8 mouse cellular contexts compared by ENCODE assay signal in the genomic region with DNA sequence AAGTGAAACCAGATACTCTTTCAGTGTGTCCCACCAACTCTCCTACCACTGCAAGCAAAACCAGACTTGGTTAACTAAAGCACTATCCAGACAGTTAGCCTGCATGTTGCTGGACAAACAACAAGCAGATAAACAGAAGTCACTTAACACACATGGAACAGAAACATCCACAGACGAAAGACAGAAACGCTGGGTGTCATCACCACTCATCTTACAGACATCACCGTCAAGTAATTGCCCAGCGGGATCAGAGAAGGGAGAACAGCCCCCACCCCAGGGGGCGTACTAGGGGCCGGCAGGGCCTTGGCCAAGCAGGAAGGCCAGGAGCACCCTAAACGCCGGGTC. TPM values are rescaled to one million over a fixed set of nuclear protein-coding genes. Genes with fewer than 3 reads are reported as not detected.
DNase-seq lines count a peak whose midpoint lies in the region; ATAC-seq and TF ChIP-seq lines count a peak whose summit lies in the region.

No protein-coding gene starts in this region.

- 0% methylated on average over 8 of the region's 8 CpGs for WGBS in heart, embryonic 13.5 days
- 0% methylated on average over 8 of the region's 8 CpGs for WGBS in forebrain, embryonic 15.5 days
- 0% methylated on average over 4 of the region's 8 CpGs for WGBS in macrophage (ENCODE audit: missing documents)

- H3K36me3 ChIP-seq in heart, embryonic 13.5 days, result peaks cover 40% of the 10 kb centered on the region
- H3K36me3 ChIP-seq in ES-E14 (ENCODE audit: control insufficient read depth, insufficient read depth, low read length, poor library complexity, severe bottlenecking) (peaks cover 18% of the 10 kb centered on the region), macrophage (ENCODE audit: inconsistent target) (peaks cover 1% of the 10 kb centered on the region; the same call in 1 of the 2 replicates)
- peaks cover 31% of the 10 kb centered on the region for H3K36me3 ChIP-seq in forebrain, embryonic 15.5 days

- H3K27me3 ChIP-seq in heart, embryonic 13.5 days (replicated peaks), result no peaks in the 10 kb centered on the region
- H3K27me3 ChIP-seq in forebrain, embryonic 15.5 days, result no peaks in the 10 kb centered on the region

- in situ Hi-C loops in ES-E14 (cut with MboI; ENCODE audit: low sequenced_read_pairs in 2 of 2, unreplicated experiment in 2 of 2), result no loop called here

- H3K4me1 ChIP-seq in heart, embryonic 13.5 days, result peaks cover 20% of the 10 kb centered on the region
- 0 out of 4 replicates have a peak, but pooled peaks cover 2 to 3% of the 10 kb centered on the region in 2 experiments for H3K4me1 ChIP-seq in ES-E14 (ENCODE audit: control insufficient read depth in 2 of 2, insufficient read depth in 2 of 2, low read length in 2 of 2, poor library complexity in 1 of 2)
- peaks cover 22% of the 10 kb centered on the region for H3K4me1 ChIP-seq in forebrain, embryonic 15.5 days

- H3K9me3 ChIP-seq in heart, embryonic 13.5 days, result peaks cover 3% of the 10 kb centered on the region; the same call in 1 of the 2 replicates
- H3K9me3 ChIP-seq in ES-E14 (ENCODE audit: control insufficient read depth, insufficient read depth, low read depth, low read length), result no peaks in the 10 kb centered on the region
- H3K9me3 ChIP-seq in forebrain, embryonic 15.5 days, result no peaks in the 10 kb centered on the region

- no peak for ATAC-seq in heart, embryonic 13.5 days (ENCODE audit: extremely low read depth, insufficient number of reproducible peaks, low FRiP score, low TSS enrichment)
- no peak for ATAC-seq in forebrain, embryonic 15.5 days (replicated peaks)

- H3K9ac ChIP-seq in heart, embryonic 13.5 days, result peak overlapping the region; percentile 92
- peak overlapping the region; percentile 100 for H3K9ac ChIP-seq in ES-E14 (ENCODE audit: insufficient read depth, low read depth, low read length, poor library complexity, severe bottlenecking)
- peak overlapping the region; percentile 68 for H3K9ac ChIP-seq in forebrain, embryonic 15.5 days (replicated peaks)

- H3K27ac ChIP-seq in heart, embryonic 13.5 days (replicated peaks), result peak overlapping the region; percentile 48
- H3K27ac ChIP-seq in ES-E14 (ENCODE audit: insufficient read depth, low read depth, low read length, poor library complexity, severe bottlenecking) (0 out of 2 replicates have a peak overlapping the region, but pooled peaks have one; percentile 72), macrophage (no peak overlapping the region)
- 0 out of 2 replicates have a peak overlapping the region, but pooled peaks have one; percentile 9 for H3K27ac ChIP-seq in forebrain, embryonic 15.5 days (replicated peaks)

- H3K79me2 ChIP-seq in macrophage (ENCODE audit: inconsistent target), result peaks cover 16% of the 10 kb centered on the region; the same call in 1 of the 2 replicates

- H3K4me2 ChIP-seq in heart, embryonic 13.5 days, result peak overlapping the region; percentile 72
- H3K4me2 ChIP-seq in forebrain, embryonic 15.5 days (replicated peaks), result peak overlapping the region; percentile 75

- DNase-seq in heart, adult 9 months (ENCODE audit: low spot score in 2 of 2), result no peak
- DNase-seq in ES-E14 (ENCODE audit: low read depth, low spot score), result no peak
- no peak for DNase-seq in right cerebral cortex, adult 18-20 months
- no peak for DNase-seq in right cerebral cortex, postnatal 4 days
- DNase-seq in urinary bladder, postnatal 4 days (ENCODE audit: low spot score in 2 of 2), result no peak

- peak overlapping the region; percentile 90 for H3K4me3 ChIP-seq in heart, embryonic 13.5 days
- peak overlapping the region; percentile 97 to 100 for H3K4me3 ChIP-seq in ES-E14 (ENCODE audit: insufficient read depth in 1 of 2, low read depth in 1 of 2, low read length in 2 of 2, poor library complexity in 1 of 2, severe bottlenecking in 1 of 2)
- peak overlapping the region; percentile 64 for H3K4me3 ChIP-seq in forebrain, embryonic 15.5 days
- peak overlapping the region; percentile 53 for H3K4me3 ChIP-seq in macrophage (ENCODE audit: inconsistent target)

TF ChIP-seq in ES-E14, 5 proteins besides CTCF, POLR2A, EP300 and RAD21:
- TF ChIP-seq HCFC1 (IDR thresholded peaks at IDR 0.05; ENCODE audit: borderline replicate concordance, insufficient read depth, low read length) (no peak), ZC3H11A (IDR thresholded peaks at IDR 0.05; ENCODE audit: borderline replicate concordance, low read depth, low read length) (no peak), MAFK (IDR thresholded peaks at IDR 0.05; ENCODE audit: insufficient read depth, low read depth, low read length) (no peak), ZNF384 (IDR thresholded peaks at IDR 0.05; ENCODE audit: low read depth, low read length) (no peak), CHD2 (IDR thresholded peaks at IDR 0.05; ENCODE audit: low read depth, low read length) (no peak)

RNA-seq across cellular contexts. Expression of gene Gemin5, which starts 0.5 kb away (rescaled TPM):
- polyA plus RNA-seq in heart, embryonic 13.5 days (2015; fragmentation: Nextera tagmentation; extraction: Ambion mirVana), result 13.5 and 13.9 TPM in 2 replicates
- total RNA-seq in ES-E14 (2012; rRNA removed), result 66.4 and 70.1 TPM in 2 replicates
- 12.7 and 15.9 TPM in 2 replicates for polyA plus RNA-seq in forebrain, embryonic 15.5 days (2015; fragmentation: Nextera tagmentation; extraction: Ambion mirVana)
- total RNA-seq in macrophage (2018; cell fraction: chromatin; rRNA removed), result 10 to 100 TPM in 15 of 26 experiments, 1 to 10 TPM in 11; 1.2 to 32.8 (median 11.9) TPM
- total RNA-seq in macrophage (2018; cell fraction: cytosol; rRNA removed), result 1 to 10 TPM; 3.6 to 8.6 (median 6.5) TPM
- 10 to 100 TPM in 5 of 26 experiments, 1 to 10 TPM in 21; 2.2 to 23.1 (median 6.5) TPM for total RNA-seq in macrophage (2018; cell fraction: nucleus; rRNA removed)
- 4.7 to 12.0 TPM (median 5.4 TPM) in 3 replicates for polyA plus RNA-seq in macrophage (2018)

RNA-seq across cellular contexts. Expression of gene Mrpl22, which starts 3.7 kb away (rescaled TPM):
- 103 and 114 TPM in 2 replicates for polyA plus RNA-seq in heart, embryonic 13.5 days (2015; fragmentation: Nextera tagmentation; extraction: Ambion mirVana)
- 52.9 and 71.0 TPM in 2 replicates for total RNA-seq in ES-E14 (2012; rRNA removed)
- 106 and 107 TPM in 2 replicates for polyA plus RNA-seq in forebrain, embryonic 15.5 days (2015; fragmentation: Nextera tagmentation; extraction: Ambion mirVana)
- 10 to 100 TPM in 8 of 26 experiments, 1 to 10 TPM in 16, not detected in 2; 1.6 to 17.9 (median 7.6) TPM for total RNA-seq in macrophage (2018; cell fraction: chromatin; rRNA removed)
- total RNA-seq in macrophage (2018; cell fraction: cytosol; rRNA removed), result 10 to 100 TPM; 20.4 to 48.3 (median 34.8) TPM
- 10 to 100 TPM in 14 of 26 experiments, 1 to 10 TPM in 12; 3.3 to 20.5 (median 10.5) TPM for total RNA-seq in macrophage (2018; cell fraction: nucleus; rRNA removed)
- 36.9 to 51.5 TPM (median 42.8 TPM) in 3 replicates for polyA plus RNA-seq in macrophage (2018)

RNA-seq across cellular contexts. Expression of gene Igtp, which starts 31.6 kb away (rescaled TPM):
- 4.4 and 5.0 TPM in 2 replicates for polyA plus RNA-seq in heart, embryonic 13.5 days (2015; fragmentation: Nextera tagmentation; extraction: Ambion mirVana)
- 2.5 and 4.4 TPM in 2 replicates for total RNA-seq in ES-E14 (2012; rRNA removed)
- polyA plus RNA-seq in forebrain, embryonic 15.5 days (2015; fragmentation: Nextera tagmentation; extraction: Ambion mirVana), result 1.3 and 1.5 TPM in 2 replicates
- total RNA-seq in macrophage (2018; cell fraction: chromatin; rRNA removed), result 100 to 1,000 TPM in 1 of 26 experiments, 10 to 100 TPM in 17, 1 to 10 TPM in 8; 3.2 to 240 (median 39.1) TPM
- 100 to 1,000 TPM in 14 of 26 experiments, 10 to 100 TPM in 12; 29.0 to 298 (median 166) TPM for total RNA-seq in macrophage (2018; cell fraction: cytosol; rRNA removed)
- 100 to 1,000 TPM in 15 of 26 experiments, 10 to 100 TPM in 11; 11.5 to 293 (median 127) TPM for total RNA-seq in macrophage (2018; cell fraction: nucleus; rRNA removed)
- 25.7 to 94.8 TPM (median 34.2 TPM) in 3 replicates for polyA plus RNA-seq in macrophage (2018)

RNA-seq across cellular contexts. Expression of gene Irgm2, which starts 31.6 kb away (rescaled TPM):
- polyA plus RNA-seq in heart, embryonic 13.5 days (2015; fragmentation: Nextera tagmentation; extraction: Ambion mirVana), result 2.9 and 3.6 TPM in 2 replicates
- total RNA-seq in ES-E14 (2012; rRNA removed), result 0.42 and 0.54 TPM in 2 replicates
- 0.55 and 0.86 TPM in 2 replicates for polyA plus RNA-seq in forebrain, embryonic 15.5 days (2015; fragmentation: Nextera tagmentation; extraction: Ambion mirVana)
- 100 to 1,000 TPM in 4 of 26 experiments, 10 to 100 TPM in 20, 1 to 10 TPM in 2; 5.4 to 224 (median 59.7) TPM for total RNA-seq in macrophage (2018; cell fraction: chromatin; rRNA removed)
- 100 to 1,000 TPM in 14 of 26 experiments, 10 to 100 TPM in 12; 30.0 to 238 (median 133) TPM for total RNA-seq in macrophage (2018; cell fraction: cytosol; rRNA removed)
- 100 to 1,000 TPM in 15 of 26 experiments, 10 to 100 TPM in 11; 16.8 to 231 (median 146) TPM for total RNA-seq in macrophage (2018; cell fraction: nucleus; rRNA removed)
- 32.0 to 97.2 TPM (median 40.6 TPM) in 3 replicates for polyA plus RNA-seq in macrophage (2018)
